Comparison of ENCODE assay signal across 26 mouse cellular contexts in genomic region chr4:134652720-134653119, GRCm38 (mm10). TPM values are rescaled to one million over a fixed set of nuclear protein-coding genes. Genes with fewer than 3 reads are reported as not detected.
DNase-seq lines count a peak whose midpoint lies in the region; ATAC-seq and TF ChIP-seq lines count a peak whose summit lies in the region.
"Had no signal": no experiment of that assay in that cellular context is flagged by ENCODE, and none has a peak within 500 bp of the region (broad histone marks: within the 10 kb centered on the region; RNA-seq: fewer than 3 reads in every experiment).

No protein-coding gene starts in this region.

- no peak overlapping the region for H3K27ac ChIP-seq in liver, adult 2 months (replicated peaks; ENCODE audit: insufficient read depth, low read depth, low read length)
- no peak overlapping the region for H3K27ac ChIP-seq in liver, embryonic 11.5 days (ENCODE audit: low read depth, low read length)
- H3K27ac ChIP-seq in macrophage, result peak overlapping the region; percentile 73
- H3K27ac ChIP-seq in cerebellum, adult 2 months (ENCODE audit: insufficient read depth, low read length), result no peak overlapping the region
- H3K27ac ChIP-seq in midbrain, embryonic 15.5 days, result no peak overlapping the region
- H3K27ac ChIP-seq: forebrain, embryonic 10.5 days; hindbrain, embryonic 10.5 days; limb, embryonic 13.5 days; liver, embryonic 14.5 days; stomach, embryonic 15.5 days had no signal

- TF ChIP-seq CTCF in liver, adult 2 months (IDR thresholded peaks at IDR 0.05; ENCODE audit: low read depth, low read length), result no peak
- TF ChIP-seq CTCF in cerebellum, adult 2 months (IDR thresholded peaks at IDR 0.05; ENCODE audit: borderline replicate concordance, insufficient read depth, low read depth, low read length), result no peak

- H3K4me2 ChIP-seq in liver, embryonic 11.5 days, result no peak overlapping the region
- no peak overlapping the region for H3K4me2 ChIP-seq in midbrain, embryonic 15.5 days
- H3K4me2 ChIP-seq: heart, embryonic 11.5 days; limb, embryonic 13.5 days; lung, embryonic 14.5 days; midbrain, embryonic 11.5 days; stomach, embryonic 15.5 days had no signal

- H3K36me3 ChIP-seq in liver, adult 2 months (ENCODE audit: control insufficient read depth, insufficient read depth, low read length), result no peaks in the 10 kb centered on the region
- no peaks in the 10 kb centered on the region for H3K36me3 ChIP-seq in liver, embryonic 11.5 days (ENCODE audit: control insufficient read depth, insufficient read depth, low read length)
- H3K36me3 ChIP-seq in macrophage (ENCODE audit: inconsistent target), result 0 out of 2 replicates have a peak, but pooled peaks cover 6% of the 10 kb centered on the region
- no peaks in the 10 kb centered on the region for H3K36me3 ChIP-seq in midbrain, embryonic 15.5 days (replicated peaks)
- H3K36me3 ChIP-seq: forebrain, embryonic 10.5 days; hindbrain, embryonic 10.5 days; limb, embryonic 13.5 days; stomach, embryonic 15.5 days had no signal

- DNase-seq in liver, adult 2 months (ENCODE audit: extremely low read depth, low read depth, low spot score), result peak; percentile 13
- no peak for DNase-seq in liver, embryonic 11.5 days (ENCODE audit: low spot score)
- peak; percentile 61 to 63 for DNase-seq in B cell, adult 2 months
- DNase-seq in ZHBTc4 (ENCODE audit: low read depth, low spot score), result peak; percentile 69
- DNase-seq in kidney, postnatal 10 days, result no peak
- no peak for DNase-seq in cerebellum, adult 2 months
- DNase-seq: adrenal gland, postnatal 14 days; cerebellum, adult 11-12 months; cerebellum, postnatal 14 days; heart, postnatal 10 days; kidney, postnatal 36 days; lung, embryonic 14.5 days; thymus, adult 18-20 months; thymus, postnatal 36 days had no signal

- no peak for ATAC-seq in liver, embryonic 11.5 days (replicated peaks; ENCODE audit: low FRiP score)
- no peak for ATAC-seq in midbrain, embryonic 15.5 days (replicated peaks)
- ATAC-seq: forebrain, embryonic 16.5 days; hindbrain, embryonic 16.5 days; intestine, postnatal 0 days had no signal

- no peak overlapping the region for H3K4me3 ChIP-seq in liver, adult 2 months (ENCODE audit: insufficient read depth, low read depth, low read length)
- H3K4me3 ChIP-seq in liver, embryonic 11.5 days (ENCODE audit: low read depth, low read length), result no peak overlapping the region
- H3K4me3 ChIP-seq in macrophage (ENCODE audit: inconsistent target), result no peak overlapping the region
- H3K4me3 ChIP-seq in cerebellum, adult 2 months (replicated peaks; ENCODE audit: insufficient read depth, low read depth, low read length), result no peak overlapping the region
- H3K4me3 ChIP-seq in midbrain, embryonic 15.5 days, result no peak overlapping the region
- H3K4me3 ChIP-seq: forebrain, embryonic 10.5 days; hindbrain, embryonic 10.5 days; limb, embryonic 13.5 days; stomach, embryonic 15.5 days had no signal

- 84% methylated on average over 4 of the region's 4 CpGs for WGBS in liver, adult 2 months
- 84% methylated on average over 4 of the region's 4 CpGs for WGBS in liver, embryonic 11.5 days
- WGBS in macrophage (ENCODE audit: missing documents), result 98% methylated on average over 4 of the region's 4 CpGs
- WGBS in cerebellum, adult 2 months, result 94% methylated on average over 4 of the region's 4 CpGs
- 44% methylated on average over 4 of the region's 4 CpGs for WGBS in midbrain, embryonic 15.5 days

- H3K27me3 ChIP-seq in liver, adult 2 months (ENCODE audit: control insufficient read depth, insufficient read depth, low read length), result no peaks in the 10 kb centered on the region
- no peaks in the 10 kb centered on the region for H3K27me3 ChIP-seq in liver, embryonic 11.5 days (replicated peaks; ENCODE audit: control insufficient read depth, insufficient read depth, low read length)
- no peaks in the 10 kb centered on the region for H3K27me3 ChIP-seq in cerebellum, adult 2 months (ENCODE audit: control insufficient read depth, insufficient read depth, low read length)
- no peaks in the 10 kb centered on the region for H3K27me3 ChIP-seq in midbrain, embryonic 15.5 days (replicated peaks)
- H3K27me3 ChIP-seq: limb, embryonic 13.5 days; stomach, embryonic 15.5 days had no signal

- H3K9ac ChIP-seq in liver, adult 2 months (ENCODE audit: low read depth, low read length), result no peak overlapping the region
- H3K9ac ChIP-seq in liver, embryonic 11.5 days (ENCODE audit: low read depth, low read length), result no peak overlapping the region
- no peak overlapping the region for H3K9ac ChIP-seq in midbrain, embryonic 15.5 days
- H3K9ac ChIP-seq: limb, embryonic 13.5 days; liver, embryonic 14.5 days; lung, embryonic 14.5 days; stomach, embryonic 15.5 days had no signal

- no peaks in the 10 kb centered on the region for H3K9me3 ChIP-seq in liver, embryonic 11.5 days (ENCODE audit: control insufficient read depth, low read length)
- no peaks in the 10 kb centered on the region for H3K9me3 ChIP-seq in midbrain, embryonic 15.5 days
- H3K9me3 ChIP-seq: forebrain, embryonic 10.5 days; hindbrain, embryonic 10.5 days; limb, embryonic 13.5 days; stomach, embryonic 15.5 days had no signal

- H3K4me1 ChIP-seq in liver, adult 2 months (ENCODE audit: control insufficient read depth, insufficient read depth, low read length), result no peaks in the 10 kb centered on the region
- no peaks in the 10 kb centered on the region for H3K4me1 ChIP-seq in liver, embryonic 11.5 days (replicated peaks; ENCODE audit: control insufficient read depth, insufficient read depth, low read length)
- peaks cover 30% of the 10 kb centered on the region for H3K4me1 ChIP-seq in cerebellum, adult 2 months (ENCODE audit: control insufficient read depth, insufficient read depth, low read length)
- peaks cover 11% of the 10 kb centered on the region for H3K4me1 ChIP-seq in midbrain, embryonic 15.5 days
- H3K4me1 ChIP-seq: stomach, embryonic 15.5 days had no signal

- H3K79me2 ChIP-seq in liver, adult 2 months (ENCODE audit: control insufficient read depth, insufficient read depth, low read length), result no peaks in the 10 kb centered on the region
- H3K79me2 ChIP-seq in macrophage (ENCODE audit: inconsistent target), result peaks cover 95% of the 10 kb centered on the region

- TF ChIP-seq POLR2A in liver, adult 2 months (IDR thresholded peaks at IDR 0.05; ENCODE audit: extremely low read depth, insufficient read depth, low read length), result no peak
- TF ChIP-seq POLR2A in cerebellum, adult 2 months (IDR thresholded peaks at IDR 0.05; ENCODE audit: borderline replicate concordance, insufficient read depth, low read length), result no peak

RNA-seq across cellular contexts. Expression of gene Man1c1, which starts 51.4 kb away (rescaled TPM):
- total RNA-seq in liver, adult 2 months (2014; rRNA removed), result 1.1 and 1.3 TPM in 2 replicates
- polyA plus RNA-seq in liver, adult 2 months (2012; rRNA removed), result 0.86 and 1.1 TPM in 2 replicates
- 3.9 and 4.1 TPM in 2 replicates for polyA plus RNA-seq in liver, embryonic 11.5 days (2014; fragmentation: Nextera tagmentation; extraction: Ambion mirVana)
- total RNA-seq in macrophage (2018; cell fraction: chromatin; rRNA removed), result 100 to 1,000 TPM in 17 of 26 experiments, 10 to 100 TPM in 9; 23.6 to 264 (median 114) TPM
- 100 to 1,000 TPM in 12 of 26 experiments, 10 to 100 TPM in 14; 38.4 to 182 (median 88.7) TPM for total RNA-seq in macrophage (2018; cell fraction: cytosol; rRNA removed)
- 100 to 1,000 TPM in 21 of 26 experiments, 10 to 100 TPM in 5; 58.9 to 299 (median 132) TPM for total RNA-seq in macrophage (2018; cell fraction: nucleus; rRNA removed)
- 82.3 to 124 TPM (median 103 TPM) in 3 replicates for polyA plus RNA-seq in macrophage (2018)
- 30.1 and 36.3 TPM in 2 replicates for polyA plus RNA-seq in cerebellum, adult 2 months (2012; rRNA removed)
- 3.8 and 4.3 TPM in 2 replicates for polyA plus RNA-seq in midbrain, embryonic 15.5 days (2015; fragmentation: Nextera tagmentation; extraction: Ambion mirVana)

Comparison
In these comparisons a context has a peak if more than half of its experiments do, and no peak if none do; other contexts are left out.
1. DNase-seq: peak in liver, adult 2 months (single experiment), B cell, adult 2 months (2 of 2) and ZHBTc4 (single experiment); none in liver, embryonic 11.5 days (single experiment), kidney, postnatal 10 days (single experiment) and cerebellum, adult 2 months (0 of 2).